Mouse (Mus musculus) G1E (cell line): ENCODE results near the gene Cxcl5. TPM values are rescaled to one million over a fixed set of nuclear protein-coding genes. Genes with fewer than 3 reads are reported as not detected.
"Not testable (repeated sequence)": the region's sequence is repeated elsewhere in the genome, so short reads cannot be mapped to it uniquely, and the experiment has no call there.

Experiments used
- ATAC-seq: 2 replicates; pipeline ENCODE4 v1.8.0; 2016; ENCODE audit warnings: mild to moderate bottlenecking; ENCODE audit not compliant: insufficient number of reproducible peaks, poor library complexity, low FRiP score, severe bottlenecking; ENCODE audit errors: extremely low read depth
- DNase-seq: peaks from one replicate; pipeline ENCODE4 v3.0.0; 2012; ENCODE audit warnings: low spot score
- H3K27me3 ChIP-seq: 2 replicates; pipeline ENCODE4 v1.6.1; 2012; ENCODE audit warnings: mild to moderate bottlenecking, low read length, inconsistent platforms; ENCODE audit not compliant: insufficient read depth
- H3K36me3 ChIP-seq: replicated peaks from 2 replicates; pipeline ENCODE3; 2012; ENCODE audit warnings: mild to moderate bottlenecking, inconsistent platforms
- H3K4me1 ChIP-seq: 2 replicates; pipeline ENCODE4 v1.6.1; 2012; ENCODE audit warnings: low read depth, low read length, inconsistent platforms, mixed read lengths; ENCODE audit not compliant: insufficient read depth
- H3K4me3 ChIP-seq: 2 replicates; pipeline ENCODE4 v1.5.1; 2012; ENCODE audit warnings: low read depth, mild to moderate bottlenecking, inconsistent platforms, low read length, moderate library complexity, mixed read lengths
- H3K9me3 ChIP-seq: replicated peaks from 2 replicates; pipeline ENCODE4 v1.6.1; 2012; ENCODE audit warnings: inconsistent platforms
- CTCF ChIP-seq: IDR thresholded peaks from 2 replicates; pipeline ENCODE4 v1.5.1; 2012; ENCODE audit warnings: low read depth, low read length, inconsistent platforms, mixed read lengths
- GATA1 ChIP-seq: IDR thresholded peaks from 2 replicates; pipeline ENCODE4 v1.6.1; 2012; ENCODE audit warnings: borderline replicate concordance, low read length, inconsistent platforms, mixed read lengths
- GATA2 ChIP-seq: IDR thresholded peaks from 2 replicates; pipeline ENCODE4 v1.6.1; 2012; ENCODE audit warnings: low read depth, low read length, inconsistent platforms, borderline replicate concordance
- POLR2AphosphoS5 ChIP-seq: IDR thresholded peaks from 2 replicates; pipeline ENCODE4 v1.6.1; 2012; ENCODE audit warnings: low read depth, low read length, inconsistent platforms; ENCODE audit not compliant: insufficient replicate concordance
- TAL1 ChIP-seq: conservative IDR thresholded peaks from 2 replicates; pipeline ENCODE4 v1.6.1; 2012; ENCODE audit warnings: low read depth, low read length, inconsistent platforms, mixed read lengths
- polyA plus RNA-seq: library from polyadenylated mRNA; stranded (reverse); fragments of >175 nt; gene quantifications from 2 replicates; pipeline ENCODE4 v1.2.3, GENCODE M21; 2012
- total RNA-seq, 2 experiments: library from RNA; stranded (forward) in 1 of 2; stranded (reverse) in 1 of 2; fragments of 200-1000 nt in 1 of 2; fragments of >200 nt in 1 of 2; fragmentation: Nextera tagmentation in 1 of 2; gene quantifications; 2 replicates each; pipeline ENCODE4 v1.2.3; 2014 to 2017

Cxcl5 gene
- total and polyA plus RNA-seq, 3 experiments: not detected

DNA sequence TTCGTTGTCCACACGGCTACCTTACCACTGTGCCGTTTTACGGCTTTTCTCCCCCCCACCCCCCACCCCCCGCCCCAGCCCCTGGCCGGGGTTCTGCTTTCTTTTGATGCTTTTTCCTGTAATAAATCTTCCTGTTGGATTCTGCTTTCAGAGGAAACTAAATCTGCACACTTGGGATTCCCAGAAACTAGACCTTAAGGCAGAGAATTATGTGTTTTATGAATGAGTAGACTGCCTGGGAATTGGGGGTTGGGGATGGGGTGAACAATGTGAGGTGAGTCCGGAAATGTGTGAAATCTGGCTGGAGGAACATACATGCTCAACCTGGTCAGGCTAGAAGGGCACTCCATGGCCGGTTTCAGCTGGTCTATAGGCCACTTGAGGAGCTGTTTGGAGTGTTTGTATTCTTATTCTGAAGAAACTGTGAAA lies 30.9 kb downstream of the Cxcl5 start:
- Histone ChIP-seq H3K27me3 (peaks cover 7% of the 10 kb centered on the region; the same call in 1 of the 2 replicates), H3K9me3 (no peaks in the 10 kb centered on the region), H3K4me3 (no peak overlapping the region), H3K36me3 (no peaks in the 10 kb centered on the region), H3K4me1 (peaks cover 15% of the 10 kb centered on the region)
- TF ChIP-seq GATA2: no peak
- no peak for TF ChIP-seq POLR2AphosphoS5
- TF ChIP-seq TAL1: no peak
- TF ChIP-seq CTCF: no peak
- no peak for TF ChIP-seq GATA1
- ATAC-seq (no peak), DNase-seq (no peak)

DNA sequence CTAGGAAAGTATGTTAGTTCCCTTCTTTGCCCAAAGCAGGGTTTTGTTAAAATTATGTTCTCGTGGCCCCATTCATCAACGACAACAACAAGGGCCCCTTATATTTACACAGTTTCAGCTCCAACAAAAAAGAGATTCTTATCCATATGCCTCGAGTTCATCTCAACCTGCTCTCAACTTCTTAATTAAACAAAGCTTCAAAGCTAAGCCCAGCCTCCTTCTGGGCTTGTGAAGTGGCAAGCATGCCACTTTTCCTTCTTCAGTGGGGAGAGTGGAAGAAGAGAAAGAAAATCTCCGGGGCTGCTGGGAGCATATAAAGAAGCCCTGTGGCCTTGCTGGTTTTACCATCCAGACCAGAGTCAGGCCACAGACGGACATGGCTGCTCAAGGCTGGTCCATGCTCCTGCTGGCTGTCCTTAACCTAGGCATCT lies 35.0 kb downstream of the Cxcl5 start, which contains the start of gene Cxcl15:
Cxcl15 (plus strand) TSS at position 340 of the 431 bp plus-strand sequence.
- no peak for ATAC-seq
- DNase-seq: no peak
- Histone ChIP-seq H3K4me1 (no peaks in the 10 kb centered on the region), H3K36me3 (no peaks in the 10 kb centered on the region), H3K27me3 (peaks cover 7% of the 10 kb centered on the region; the same call in 1 of the 2 replicates), H3K4me3 (no peak within 1 kb of the TSS), H3K9me3 (no peaks in the 10 kb centered on the region)
- TF ChIP-seq POLR2AphosphoS5 (no peak), TAL1 (no peak), GATA1 (no peak), CTCF (no peak), GATA2 (no peak)

DNA sequence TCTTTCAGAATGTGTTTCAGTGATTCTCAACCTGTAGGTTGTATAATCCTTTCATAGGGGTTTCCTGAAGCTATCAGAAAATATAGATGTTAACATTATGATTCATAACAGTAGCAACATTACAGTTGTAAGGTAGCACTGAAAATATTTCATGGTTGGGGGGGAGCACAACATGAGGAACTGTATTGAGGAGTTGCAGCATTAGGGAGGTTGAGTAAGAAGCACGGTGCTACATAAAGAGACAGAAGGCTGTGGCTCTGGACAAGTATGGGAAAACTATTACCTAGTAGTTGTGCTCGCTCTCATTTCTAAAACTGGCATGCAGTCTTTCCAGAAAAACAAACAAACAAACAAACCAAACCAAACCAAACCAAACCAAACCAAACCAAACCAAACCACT lies 36.2 kb downstream of the Cxcl5 start:
- not testable (repeated sequence) for H3K9me3 ChIP-seq, H3K27me3 ChIP-seq, H3K36me3 ChIP-seq, ATAC-seq, H3K4me3 ChIP-seq, DNase-seq, H3K4me1 ChIP-seq

DNA sequence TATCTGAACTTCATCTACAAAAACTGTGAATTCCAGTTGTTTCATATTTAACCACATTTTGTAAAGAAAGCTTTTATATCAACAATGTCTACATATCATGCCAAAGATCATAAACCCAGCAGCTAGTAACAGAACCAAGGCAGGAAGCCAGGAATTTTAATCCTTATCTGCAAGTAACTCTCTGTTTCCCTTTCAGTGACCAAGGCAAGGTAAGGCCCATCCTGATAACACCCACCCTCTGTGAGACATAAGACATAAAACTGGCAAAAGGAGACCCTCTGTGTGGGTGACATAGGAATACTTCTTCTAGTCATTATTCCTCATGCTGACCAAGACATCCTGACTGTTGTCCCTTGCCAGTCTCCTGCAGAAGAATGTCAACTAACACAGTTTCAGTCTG lies 45.4 kb downstream of the Cxcl5 start:
- Histone ChIP-seq H3K27me3 (peaks cover 11% of the 10 kb centered on the region; the same call in 1 of the 2 replicates), H3K4me1 (no peaks in the 10 kb centered on the region), H3K9me3 (no peaks in the 10 kb centered on the region), H3K36me3 (no peaks in the 10 kb centered on the region), H3K4me3 (no peak overlapping the region)
- TF ChIP-seq CTCF: no peak
- no peak for TF ChIP-seq TAL1
- TF ChIP-seq GATA1: no peak
- TF ChIP-seq POLR2AphosphoS5: no peak
- no peak for TF ChIP-seq GATA2
- ATAC-seq: no peak
- DNase-seq: no peak

DNA sequence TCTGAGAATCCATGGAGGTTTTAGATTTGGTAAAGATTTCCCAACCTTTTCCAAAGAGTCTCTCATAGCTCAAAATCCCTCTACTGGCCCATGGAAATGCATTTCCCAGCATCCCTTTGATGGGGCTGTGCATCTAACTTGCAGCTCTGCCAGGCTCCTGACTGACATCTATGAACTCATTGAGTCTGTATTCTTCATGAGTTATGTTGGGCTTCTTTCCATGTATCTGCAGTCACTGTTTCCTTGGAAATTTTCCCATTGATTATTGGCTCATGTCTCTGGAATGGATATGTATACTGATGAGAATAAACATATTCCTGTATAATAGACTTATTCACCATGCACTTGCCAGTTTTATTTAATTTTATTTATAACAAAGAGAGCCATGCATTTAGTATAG lies 46.9 kb downstream of the Cxcl5 start:
- no peaks in the 10 kb centered on the region for H3K9me3 ChIP-seq
- ATAC-seq (no peak), DNase-seq (no peak)
- TF ChIP-seq GATA1 (no peak), GATA2 (no peak), TAL1 (no peak), POLR2AphosphoS5 (no peak), CTCF (no peak)
- H3K27me3 ChIP-seq: peaks cover 14% of the 10 kb centered on the region
- H3K4me3 ChIP-seq: no peak overlapping the region
- no peaks in the 10 kb centered on the region for H3K36me3 ChIP-seq
- no peaks in the 10 kb centered on the region for H3K4me1 ChIP-seq

DNA sequence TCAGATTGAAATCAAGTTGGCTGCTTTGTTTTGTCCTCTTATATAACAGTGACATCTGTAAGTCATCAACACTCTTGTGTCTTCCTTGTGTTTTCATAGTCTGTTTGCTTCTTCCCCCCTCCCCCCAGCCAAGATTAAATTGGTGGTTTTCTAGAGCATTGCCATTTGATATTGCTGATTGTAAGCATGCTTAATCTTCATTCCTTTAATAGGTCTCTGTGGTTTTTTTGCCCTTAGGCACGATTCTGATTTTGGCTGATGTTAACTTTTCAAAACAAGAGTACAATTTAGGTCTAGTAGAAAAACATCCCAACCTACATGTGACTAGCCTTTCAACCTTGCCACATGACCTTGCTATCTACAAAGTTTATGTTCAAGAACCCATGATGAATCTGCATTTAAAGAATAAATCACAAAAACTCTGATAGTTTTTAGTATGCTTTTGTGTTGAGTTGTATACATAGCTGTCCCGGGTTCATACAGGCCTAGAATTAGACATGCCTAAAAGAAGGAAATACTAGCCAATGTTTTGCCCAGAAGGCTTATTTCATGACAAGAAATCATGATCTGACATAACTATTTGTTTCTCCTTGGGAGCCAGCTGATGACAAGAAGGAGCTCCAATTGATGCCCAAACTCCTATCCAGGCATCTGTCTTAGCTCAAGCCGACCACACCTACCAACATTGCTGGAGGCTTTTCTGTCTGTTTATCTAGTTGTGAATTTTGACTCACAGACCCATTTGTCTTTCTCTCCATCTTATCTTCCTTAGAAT lies 48.2 kb downstream of the Cxcl5 start:
- Histone ChIP-seq H3K4me1 (no peaks in the 10 kb centered on the region), H3K27me3 (peaks cover 15% of the 10 kb centered on the region), H3K9me3 (no peaks in the 10 kb centered on the region), H3K4me3 (no peak overlapping the region), H3K36me3 (no peaks in the 10 kb centered on the region)
- ATAC-seq (no peak), DNase-seq (no peak)
- no peak for TF ChIP-seq GATA1
- no peak for TF ChIP-seq CTCF
- TF ChIP-seq GATA2: no peak
- TF ChIP-seq POLR2AphosphoS5: no peak
- TF ChIP-seq TAL1: no peak

Other genes starting within 250 kb of the Cxcl5 start
- gene Afm, start 240.4 kb upstream of the Cxcl5 start, total RNA-seq (2014; fragmentation: Nextera tagmentation): not detected in 2 replicates
- 0.06 TPM in 1 of 2 replicates, not detected in the other for gene Afm, start 240.4 kb upstream of the Cxcl5 start, total RNA-seq (2017)
- gene Afm, start 240.4 kb upstream of the Cxcl5 start, polyA plus RNA-seq: not detected in 2 replicates
- not detected in 2 replicates for gene 5830473C10Rik, start 198.3 kb upstream of the Cxcl5 start, total RNA-seq (2014; fragmentation: Nextera tagmentation)
- 0.12 TPM in 1 of 2 replicates, not detected in the other for gene 5830473C10Rik, start 198.3 kb upstream of the Cxcl5 start, total RNA-seq (2017)
- not detected in 2 replicates for gene 5830473C10Rik, start 198.3 kb upstream of the Cxcl5 start, polyA plus RNA-seq
- not detected in 2 replicates for gene Rassf6, start 118.7 kb upstream of the Cxcl5 start, total RNA-seq (2014; fragmentation: Nextera tagmentation)
- not detected in 2 replicates for gene Rassf6, start 118.7 kb upstream of the Cxcl5 start, total RNA-seq (2017)
- gene Rassf6, start 118.7 kb upstream of the Cxcl5 start, polyA plus RNA-seq: not detected in 2 replicates
- 9.5 and 16.3 TPM in 2 replicates for gene Ppbp, start 9.2 kb downstream of the Cxcl5 start, total RNA-seq (2014; fragmentation: Nextera tagmentation)
- 1.2 and 1.4 TPM in 2 replicates for gene Ppbp, start 9.2 kb downstream of the Cxcl5 start, total RNA-seq (2017)
- gene Ppbp, start 9.2 kb downstream of the Cxcl5 start, polyA plus RNA-seq: 0.31 and 0.51 TPM in 2 replicates
- 73.3 and 84.5 TPM in 2 replicates for gene Pf4, start 13.1 kb downstream of the Cxcl5 start, total RNA-seq (2014; fragmentation: Nextera tagmentation)
- gene Pf4, start 13.1 kb downstream of the Cxcl5 start, total RNA-seq (2017): 31.9 and 45.6 TPM in 2 replicates
- gene Pf4, start 13.1 kb downstream of the Cxcl5 start, polyA plus RNA-seq: 2.9 and 6.8 TPM in 2 replicates
- not detected in 2 replicates for gene Cxcl3, start 26.7 kb downstream of the Cxcl5 start, total RNA-seq (2014; fragmentation: Nextera tagmentation)
- gene Cxcl3, start 26.7 kb downstream of the Cxcl5 start, total RNA-seq (2017): 0.06 and 0.16 TPM in 2 replicates
- 0.25 and 0.54 TPM in 2 replicates for gene Cxcl3, start 26.7 kb downstream of the Cxcl5 start, polyA plus RNA-seq
- gene Cxcl15, start 35.2 kb downstream of the Cxcl5 start, total RNA-seq (2014; fragmentation: Nextera tagmentation): not detected in 2 replicates
- 0.06 and 0.11 TPM in 2 replicates for gene Cxcl15, start 35.2 kb downstream of the Cxcl5 start, total RNA-seq (2017)
- not detected in 2 replicates for gene Cxcl15, start 35.2 kb downstream of the Cxcl5 start, polyA plus RNA-seq
- not detected in 2 replicates for gene Cxcl1, start 131.9 kb downstream of the Cxcl5 start, total RNA-seq (2014; fragmentation: Nextera tagmentation)
- 0.82 TPM in 1 of 2 replicates, not detected in the other for gene Cxcl1, start 131.9 kb downstream of the Cxcl5 start, total RNA-seq (2017)
- gene Cxcl1, start 131.9 kb downstream of the Cxcl5 start, polyA plus RNA-seq: not detected in 2 replicates
- gene Cxcl2, start 144.5 kb downstream of the Cxcl5 start, total RNA-seq (2014; fragmentation: Nextera tagmentation): 0.90 and 1.7 TPM in 2 replicates
- gene Cxcl2, start 144.5 kb downstream of the Cxcl5 start, total RNA-seq (2017): 0.23 and 0.98 TPM in 2 replicates
- gene Cxcl2, start 144.5 kb downstream of the Cxcl5 start, polyA plus RNA-seq: not detected in 2 replicates
- gene Mthfd2l, start 171.8 kb downstream of the Cxcl5 start, total RNA-seq (2014; fragmentation: Nextera tagmentation): 6.6 and 12.9 TPM in 2 replicates
- gene Mthfd2l, start 171.8 kb downstream of the Cxcl5 start, total RNA-seq (2017): 12.8 and 16.0 TPM in 2 replicates
- gene Mthfd2l, start 171.8 kb downstream of the Cxcl5 start, polyA plus RNA-seq: 12.4 and 18.0 TPM in 2 replicates